Mouse (Mus musculus) erythroblast, embryonic 14.5 days (primary cell): Measurements from ENCODE around the gene Rap1gap.

Source experiments
- GATA1 ChIP-seq: IDR thresholded peaks from 2 replicates; pipeline ENCODE4 v1.6.1; 2012; ENCODE audit warnings: low read length, inconsistent platforms, mixed read lengths
- TAL1 ChIP-seq: IDR thresholded peaks from 3 replicates; pipeline ENCODE4 v1.6.1; 2012; ENCODE audit warnings: low read length, inconsistent platforms, mixed read lengths

GRCm38 (mm10) chr4:137671711-137672500 is 7.4 kb downstream of the Rap1gap start:
- TF ChIP-seq GATA1 = no peak
- no peak for TF ChIP-seq TAL1
